Mouse (Mus musculus) MEL (cell line): Measurements from ENCODE around the gene Fcho1. TPM values are rescaled to one million over a fixed set of nuclear protein-coding genes. Genes with fewer than 3 reads are reported as not detected.

Source experiments
- DNase-seq: peaks from one replicate; pipeline ENCODE4 v3.0.0; 2011; ENCODE audit warnings: low read depth, low spot score
- H3K27ac ChIP-seq: 2 replicates; pipeline ENCODE4 v1.5.1; 2012; ENCODE audit warnings: low read depth, mild to moderate bottlenecking, control low read depth, low read length, moderate library complexity; ENCODE audit not compliant: control insufficient read depth
- H3K27me3 ChIP-seq, 2 experiments: fragments of 150-350 bp in 1 of 2; sonication (generic) in 1 of 2; 2 replicates each; pipeline ENCODE4 v1.6.1; 2012; ENCODE audit warnings: low read length in 2 of 2, mild to moderate bottlenecking in 2 of 2, improper control_type of control experiment in 1 of 2, moderate library complexity in 1 of 2; ENCODE audit not compliant: insufficient read depth in 2 of 2, control insufficient read depth in 1 of 2
- H3K36me3 ChIP-seq, 2 experiments: 2 replicates each; pipeline ENCODE4 v1.6.1; 2012 to 2014; ENCODE audit warnings: low read length in 2 of 2, improper control_type of control experiment in 1 of 2, inconsistent platforms in 1 of 2, mild to moderate bottlenecking in 1 of 2; ENCODE audit not compliant: insufficient read depth in 2 of 2, control insufficient read depth in 1 of 2
- H3K4me1 ChIP-seq, 2 experiments: fragments of 150-350 bp in 1 of 2; sonication (generic) in 1 of 2; 2 replicates each; pipeline ENCODE4 v1.6.1; 2012; ENCODE audit warnings: low read length in 2 of 2, improper control_type of control experiment in 1 of 2, mild to moderate bottlenecking in 1 of 2; ENCODE audit not compliant: insufficient read depth in 2 of 2, control insufficient read depth in 1 of 2
- H3K4me3 ChIP-seq, 2 experiments: fragments of 150-350 bp in 1 of 2; sonication (generic) in 1 of 2; 2 replicates each; pipeline ENCODE4 v1.5.1; 2012; ENCODE audit warnings: low read depth in 2 of 2, low read length in 2 of 2, mild to moderate bottlenecking in 2 of 2, moderate library complexity in 2 of 2, control low read depth in 1 of 2, improper control_type of control experiment in 1 of 2; ENCODE audit not compliant: control insufficient read depth in 1 of 2, insufficient read depth in 1 of 2
- H3K79me2 ChIP-seq: 2 replicates; pipeline ENCODE4 v1.6.1; 2012; ENCODE audit warnings: mild to moderate bottlenecking, low read length, moderate library complexity; ENCODE audit not compliant: control insufficient read depth, poor library complexity, insufficient read depth
- H3K9ac ChIP-seq: 2 replicates; pipeline ENCODE4 v1.6.1; 2012; ENCODE audit warnings: low read depth, mild to moderate bottlenecking, control low read depth, low read length, moderate library complexity; ENCODE audit not compliant: control insufficient read depth, poor library complexity, severe bottlenecking
- H3K9me3 ChIP-seq: fragments of 150-350 bp; sonication (generic); replicated peaks from 2 replicates; pipeline ENCODE4 v1.6.1; 2012; ENCODE audit warnings: mild to moderate bottlenecking, low read length, improper control_type of control experiment, moderate library complexity; ENCODE audit not compliant: insufficient read depth
- BHLHE40 ChIP-seq: IDR thresholded peaks from 2 replicates; pipeline ENCODE4 v1.6.1; 2012; ENCODE audit warnings: low read depth, mild to moderate bottlenecking, inconsistent platforms, low read length, improper control_type of control experiment, borderline replicate concordance
- CHD2 ChIP-seq: IDR thresholded peaks from 2 replicates; pipeline ENCODE4 v1.6.1; 2011; ENCODE audit warnings: low read length, improper control_type of control experiment
- CTCF ChIP-seq, 3 experiments: IDR thresholded peaks in 2 of 3; conservative IDR thresholded peaks in 1 of 3; 2 replicates each; pipeline ENCODE4 v1.5.1; 2011 to 2012; ENCODE audit warnings: low read length in 3 of 3, low read depth in 2 of 3, mild to moderate bottlenecking in 2 of 3, improper control_type of control experiment in 1 of 3, inconsistent platforms in 1 of 3, mixed read lengths in 1 of 3, moderate library complexity in 1 of 3; ENCODE audit not compliant: control insufficient read depth in 1 of 3, insufficient read depth in 1 of 3, poor library complexity in 1 of 3, severe bottlenecking in 1 of 3
- E2F4 ChIP-seq: IDR thresholded peaks from 2 replicates; pipeline ENCODE4 v1.6.1; 2011; ENCODE audit warnings: low read depth, low read length, improper control_type of control experiment, borderline replicate concordance
- ELF1 ChIP-seq: IDR thresholded peaks from 2 replicates; pipeline ENCODE4 v1.6.1; 2014; ENCODE audit warnings: low read depth, mild to moderate bottlenecking, inconsistent platforms, low read length, improper control_type of control experiment, moderate library complexity
- EP300 ChIP-seq, 2 experiments: IDR thresholded peaks; 2 replicates each; pipeline ENCODE4 v1.6.1; 2011; ENCODE audit warnings: improper control_type of control experiment in 2 of 2, low read length in 2 of 2, low read depth in 1 of 2, mild to moderate bottlenecking in 1 of 2
- ETS1 ChIP-seq: IDR thresholded peaks from 2 replicates; pipeline ENCODE4 v1.6.1; 2012; ENCODE audit warnings: low read depth, mild to moderate bottlenecking, inconsistent platforms, low read length, improper control_type of control experiment, moderate library complexity
- GABPA ChIP-seq: IDR thresholded peaks from 2 replicates; pipeline ENCODE4 v1.6.1; 2012; ENCODE audit warnings: low read depth, mild to moderate bottlenecking, inconsistent platforms, low read length, improper control_type of control experiment, moderate library complexity
- MEF2A ChIP-seq: IDR thresholded peaks from 2 replicates; pipeline ENCODE4 v1.6.1; 2014; ENCODE audit warnings: low read depth, mild to moderate bottlenecking, inconsistent platforms, low read length, improper control_type of control experiment; ENCODE audit not compliant: poor library complexity, insufficient replicate concordance, severe bottlenecking; ENCODE audit errors: extremely low read depth
- MXI1 ChIP-seq: IDR thresholded peaks from 2 replicates; pipeline ENCODE4 v1.6.1; 2011; ENCODE audit warnings: mild to moderate bottlenecking, low read depth, low read length, improper control_type of control experiment
- MYB ChIP-seq: IDR thresholded peaks from 2 replicates; pipeline ENCODE4 v1.6.1; 2011; ENCODE audit warnings: mild to moderate bottlenecking, low read depth, low read length, improper control_type of control experiment
- MYC ChIP-seq: IDR thresholded peaks from 2 replicates; pipeline ENCODE4 v1.6.1; 2011; ENCODE audit warnings: low read depth, mild to moderate bottlenecking, low read length, improper control_type of control experiment, moderate library complexity
- NRF1 ChIP-seq: IDR thresholded peaks from 2 replicates; pipeline ENCODE4 v1.6.1; 2014; ENCODE audit warnings: low read depth, mild to moderate bottlenecking, inconsistent platforms, low read length, improper control_type of control experiment, moderate library complexity; ENCODE audit not compliant: poor library complexity, insufficient read depth, severe bottlenecking
- RAD21 ChIP-seq: IDR thresholded peaks from 2 replicates; pipeline ENCODE4 v1.6.1; 2011; ENCODE audit warnings: mild to moderate bottlenecking, low read depth, low read length, improper control_type of control experiment
- RCOR1 ChIP-seq: IDR thresholded peaks from 2 replicates; pipeline ENCODE4 v1.6.1; 2012; ENCODE audit warnings: low read depth, mild to moderate bottlenecking, inconsistent platforms, low read length, improper control_type of control experiment
- SMC3 ChIP-seq: IDR thresholded peaks from 2 replicates; pipeline ENCODE4 v1.6.1; 2011; ENCODE audit warnings: low read depth, low read length, improper control_type of control experiment
- TAL1 ChIP-seq: IDR thresholded peaks from 2 replicates; pipeline ENCODE4 v1.6.1; 2012; ENCODE audit warnings: mild to moderate bottlenecking, inconsistent platforms, low read length, moderate library complexity, mixed read lengths
- TBP ChIP-seq: IDR thresholded peaks from 2 replicates; pipeline ENCODE4 v1.8.0; 2011; ENCODE audit warnings: low read depth, low read length, improper control_type of control experiment
- TCF12 ChIP-seq: IDR thresholded peaks from 2 replicates; pipeline ENCODE4 v1.6.1; 2014; ENCODE audit warnings: low read depth, mild to moderate bottlenecking, inconsistent platforms, low read length, improper control_type of control experiment, moderate library complexity
- USF1 ChIP-seq: IDR thresholded peaks from 2 replicates; pipeline ENCODE4 v1.6.1; 2014; ENCODE audit warnings: low read depth, mild to moderate bottlenecking, inconsistent platforms, low read length, improper control_type of control experiment, moderate library complexity
- ZC3H11A ChIP-seq: IDR thresholded peaks from 2 replicates; pipeline ENCODE4 v1.6.1; 2012; ENCODE audit warnings: low read depth, mild to moderate bottlenecking, inconsistent platforms, low read length, improper control_type of control experiment
- ZMIZ1 ChIP-seq: IDR thresholded peaks from 2 replicates; pipeline ENCODE4 v1.6.1; 2012; ENCODE audit warnings: low read depth, mild to moderate bottlenecking, inconsistent platforms, low read length, improper control_type of control experiment, moderate library complexity
- ZNF384 ChIP-seq: IDR thresholded peaks from 2 replicates; pipeline ENCODE4 v1.6.1; 2012; ENCODE audit warnings: low read depth, mild to moderate bottlenecking, inconsistent platforms, low read length, improper control_type of control experiment
- polyA plus RNA-seq, 2 experiments: library from polyadenylated mRNA; stranded (reverse) in 1 of 2; unstranded in 1 of 2; fragments of >175 nt in 1 of 2; fragments of >200 nt in 1 of 2; gene quantifications; 2 replicates each; pipeline versions ENCODE4 v1.2.1 to v1.2.4; 2012; ENCODE audit warnings: low replicate concordance in 2 of 2, low read depth in 1 of 2; ENCODE audit not compliant: insufficient read length in 2 of 2, insufficient read depth in 1 of 2, missing spikeins in 1 of 2
- total RNA-seq: library from RNA; depleted of rRNA; stranded (reverse); fragments of 300-350 nt; gene quantifications from 2 replicates; pipeline ENCODE4 v1.2.3, GENCODE M21; 2012

The Fcho1 gene
- total and polyA plus RNA-seq, 3 experiments = 3.7 to 6.8 TPM; not detected in 1

DNA sequence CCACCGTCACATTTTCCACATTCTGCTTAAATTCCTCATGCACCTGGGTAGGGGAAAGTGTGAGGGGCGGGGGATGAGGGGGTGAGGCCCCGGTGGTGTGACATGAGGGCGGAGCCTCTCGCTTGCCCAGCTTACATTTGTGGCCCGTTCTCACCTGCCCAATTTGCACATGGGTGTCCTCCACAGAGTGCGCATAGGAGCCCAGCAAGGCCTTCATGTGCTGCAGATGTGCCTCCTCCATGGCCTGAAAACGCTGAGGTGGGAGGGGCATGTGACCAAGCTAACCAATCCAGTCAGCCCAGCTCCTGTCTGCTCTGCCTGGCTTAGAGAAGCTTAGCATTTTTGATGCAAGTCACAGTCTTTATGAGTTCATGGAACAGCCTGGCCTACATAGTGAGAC, 10.0 kb downstream of the Fcho1 start:
- H3K4me3 ChIP-seq = no peak overlapping the region
- no peaks in the 10 kb centered on the region for H3K27me3 ChIP-seq
- DNase-seq = no peak
- H3K79me2 ChIP-seq = no peaks in the 10 kb centered on the region
- H3K27ac ChIP-seq = no peak overlapping the region
- H3K9ac ChIP-seq = no peak overlapping the region
- no peaks in the 10 kb centered on the region for H3K9me3 ChIP-seq
- peaks cover 4 to 10% of the 10 kb centered on the region in 2 experiments for H3K4me1 ChIP-seq
- H3K36me3 ChIP-seq = peaks cover 0 to 5% of the 10 kb centered on the region in 2 experiments; a peak in 1 of 4 replicates
- TF ChIP-seq EP300 (IDR thresholded peaks at IDR 0.05; ENCODE audit: low read depth in 1 of 2, low read length in 2 of 2) (no peak), BHLHE40 (no peak), RCOR1 (no peak), ETS1 (no peak), TCF12 (no peak)

GRCm38 (mm10) chr8:71711574-71711973, 13.9 kb downstream of the Fcho1 start:
- DNase-seq = no peak
- Histone ChIP-seq H3K4me3 (no peak overlapping the region), H3K27me3 (no peaks in the 10 kb centered on the region), H3K79me2 (no peaks in the 10 kb centered on the region), H3K9me3 (no peaks in the 10 kb centered on the region), H3K27ac (no peak overlapping the region), H3K36me3 (no peaks in the 10 kb centered on the region), H3K4me1 (no peaks in the 10 kb centered on the region), H3K9ac (no peak overlapping the region)
- no peak for TF ChIP-seq TBP
- no peak for TF ChIP-seq CHD2
- no peak for TF ChIP-seq USF1
- TF ChIP-seq MXI1 = no peak
- TF ChIP-seq E2F4 = no peak
- TF ChIP-seq MYB = no peak
- TF ChIP-seq CTCF (IDR thresholded peaks at IDR 0.05 in 2 of 3, conservative IDR thresholded peaks at IDR 0.05 in 1 of 3; ENCODE audit: control insufficient read depth in 1 of 3, insufficient read depth in 1 of 3, low read depth in 2 of 3, low read length in 3 of 3, poor library complexity in 1 of 3, severe bottlenecking in 1 of 3) = no peak
- TF ChIP-seq TAL1 = no peak
- no peak for TF ChIP-seq SMC3
- no peak for TF ChIP-seq MYC
- TF ChIP-seq MEF2A = no peak
- no peak for TF ChIP-seq EP300 (IDR thresholded peaks at IDR 0.05; ENCODE audit: low read depth in 1 of 2, low read length in 2 of 2)
- TF ChIP-seq RAD21 = no peak
- TF ChIP-seq ELF1 = no peak
- TF ChIP-seq ZNF384 = no peak
- no peak for TF ChIP-seq ZMIZ1
- TF ChIP-seq GABPA = no peak
- TF ChIP-seq ZC3H11A = no peak
- no peak for TF ChIP-seq NRF1
- no peak for TF ChIP-seq TCF12
